Mouse (Mus musculus) cerebellum, adult 2 months (tissue): ENCODE results near the gene E430018J23Rik. TPM values are rescaled to one million over a fixed set of nuclear protein-coding genes. Genes with fewer than 3 reads are reported as not detected.
"Not testable (repeated sequence)": the region's sequence is repeated elsewhere in the genome, so short reads cannot be mapped to it uniquely, and the experiment has no call there.

Experiments used
- DNase-seq, 2 experiments: peaks; one replicate each; pipeline ENCODE4 v3.0.0; 2021
- H3K27ac ChIP-seq: fragments of 200-500 bp; 2 replicates; pipeline ENCODE4 v1.5.1; 2012; ENCODE audit warnings: low read length, control low read depth, inconsistent platforms; ENCODE audit not compliant: insufficient read depth
- H3K27me3 ChIP-seq: fragments of 200-500 bp; 2 replicates; pipeline ENCODE4 v1.6.1; 2012; ENCODE audit warnings: inconsistent platforms, mild to moderate bottlenecking, low read length, moderate library complexity; ENCODE audit not compliant: control insufficient read depth, insufficient read depth
- H3K4me1 ChIP-seq: fragments of 200-500 bp; 2 replicates; pipeline ENCODE4 v1.6.1; 2011; ENCODE audit warnings: low read length; ENCODE audit not compliant: control insufficient read depth, insufficient read depth
- H3K4me3 ChIP-seq: fragments of 200-500 bp; replicated peaks from 2 replicates; pipeline ENCODE3; 2011; ENCODE audit warnings: mild to moderate bottlenecking, low read depth, low read length, control low read depth; ENCODE audit not compliant: insufficient read depth
- CTCF ChIP-seq: fragments of 200-500 bp; IDR thresholded peaks from 2 replicates; pipeline ENCODE4 v1.5.1; 2011; ENCODE audit warnings: low read depth, mild to moderate bottlenecking, control low read depth, low read length, moderate library complexity, borderline replicate concordance; ENCODE audit not compliant: insufficient read depth
- POLR2A ChIP-seq: fragments of 200-500 bp; IDR thresholded peaks from 2 replicates; pipeline ENCODE4 v1.6.1; 2011; ENCODE audit warnings: low read length, control low read depth, borderline replicate concordance; ENCODE audit not compliant: insufficient read depth
- WGBS: fragments of 180-500 bp; shearing (Covaris S2); methylation state at CpG from one replicate; pipeline ENCODE4 v1.1.7; 2018; 5-methylcytosine and 5-hydroxymethylcytosine counted together
- polyA plus RNA-seq: library from polyadenylated mRNA; depleted of rRNA; stranded (reverse); fragments of >200 nt; gene quantifications from 2 replicates; pipeline ENCODE4 v1.2.3, GENCODE M21; 2012

E430018J23Rik gene
- polyA plus RNA-seq, 1 experiment, result 4.8 TPM

DNA sequence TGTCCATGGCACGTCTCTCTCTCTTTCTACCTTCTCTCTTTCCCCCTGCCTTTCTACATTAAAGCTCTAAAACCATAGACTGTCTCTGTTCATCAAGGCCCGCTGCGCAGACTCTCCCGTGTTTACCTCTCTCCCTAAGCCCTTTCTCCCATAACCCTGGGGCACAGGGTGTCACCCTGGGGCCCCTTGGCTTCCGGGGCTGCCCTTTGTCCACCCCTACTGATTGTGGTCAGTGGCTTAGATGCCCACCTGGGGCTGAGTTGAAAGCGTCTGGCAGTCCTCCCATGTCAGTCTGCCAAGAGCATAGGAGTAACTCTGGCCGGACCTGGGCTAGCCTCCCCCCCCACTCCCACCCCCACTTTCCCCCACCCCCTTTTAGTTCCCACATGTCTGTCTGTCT lies 3.1 kb downstream of the E430018J23Rik start:
- Histone ChIP-seq H3K27me3 (no peaks in the 10 kb centered on the region), H3K4me3 (no peak overlapping the region), H3K4me1 (peaks cover 10% of the 10 kb centered on the region), H3K27ac (no peak overlapping the region)
- TF ChIP-seq CTCF (no peak), POLR2A (no peak)
- no peak for DNase-seq
- WGBS, result 58% methylated on average over 7 of the region's 7 CpGs

DNA sequence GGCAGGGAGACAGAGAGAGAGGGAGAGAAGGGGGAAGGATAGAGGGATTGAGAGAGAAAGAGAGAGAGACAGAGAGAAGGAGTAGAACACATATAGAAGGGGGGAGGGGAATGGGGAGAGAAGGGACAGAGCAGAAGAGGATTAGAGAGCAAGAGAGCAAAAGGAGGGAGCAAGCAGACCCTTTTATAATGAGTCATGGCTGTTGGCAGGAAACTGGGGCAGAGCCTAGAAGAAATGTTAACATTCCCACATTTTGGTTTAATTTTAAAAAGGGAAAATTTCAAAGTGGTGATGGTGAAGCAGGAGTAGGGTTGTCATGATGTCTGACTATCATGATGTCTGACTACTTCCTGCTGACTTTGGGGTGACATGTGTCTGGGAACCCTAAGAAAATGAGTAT lies 5.2 kb downstream of the E430018J23Rik start:
- not testable (repeated sequence) for H3K4me3 ChIP-seq, H3K27me3 ChIP-seq, DNase-seq, H3K27ac ChIP-seq, H3K4me1 ChIP-seq

- TF ChIP-seq CTCF (no peak), POLR2A (peak; percentile 75; the same call in 1 of the 2 replicates)
- Histone ChIP-seq H3K4me1 (peaks cover 2% of the 10 kb centered on the region; the same call in 1 of the 2 replicates), H3K27ac (no peak within 1 kb of the TSS), H3K4me3 (peak within 1 kb of the TSS; percentile 74), H3K27me3 (no peaks in the 10 kb centered on the region)
- 3% methylated on average over 38 of the region's 38 CpGs for WGBS
- DNase-seq, result peak; percentile 90 to 93
These were observed 6.6 kb downstream of the E430018J23Rik start, which contains the start of gene 9130019O22Rik for GRCm38 (mm10) chr7:127386641-127387392. Gene 9130019O22Rik (minus strand): TSS chr7:127387166.

GRCm38 (mm10) chr7:127385560-127385959 lies 7.9 kb downstream of the E430018J23Rik start:
- not testable (repeated sequence) for H3K4me3 ChIP-seq, H3K27ac ChIP-seq, H3K27me3 ChIP-seq, H3K4me1 ChIP-seq
- DNase-seq, result peak in 1 of 2 experiments; percentile 31
- 85% methylated on average over 4 of the region's 4 CpGs for WGBS

GRCm38 (mm10) chr7:127378310-127378921 lies 15.0 kb downstream of the E430018J23Rik start:
- H3K27ac ChIP-seq, result no peak overlapping the region
- no peaks in the 10 kb centered on the region for H3K27me3 ChIP-seq
- DNase-seq, result no peak
- no peak for TF ChIP-seq CTCF
- no peak for TF ChIP-seq POLR2A
- no peak overlapping the region for H3K4me3 ChIP-seq
- 76% methylated on average over 6 of the region's 6 CpGs for WGBS
- no peaks in the 10 kb centered on the region for H3K4me1 ChIP-seq

DNA sequence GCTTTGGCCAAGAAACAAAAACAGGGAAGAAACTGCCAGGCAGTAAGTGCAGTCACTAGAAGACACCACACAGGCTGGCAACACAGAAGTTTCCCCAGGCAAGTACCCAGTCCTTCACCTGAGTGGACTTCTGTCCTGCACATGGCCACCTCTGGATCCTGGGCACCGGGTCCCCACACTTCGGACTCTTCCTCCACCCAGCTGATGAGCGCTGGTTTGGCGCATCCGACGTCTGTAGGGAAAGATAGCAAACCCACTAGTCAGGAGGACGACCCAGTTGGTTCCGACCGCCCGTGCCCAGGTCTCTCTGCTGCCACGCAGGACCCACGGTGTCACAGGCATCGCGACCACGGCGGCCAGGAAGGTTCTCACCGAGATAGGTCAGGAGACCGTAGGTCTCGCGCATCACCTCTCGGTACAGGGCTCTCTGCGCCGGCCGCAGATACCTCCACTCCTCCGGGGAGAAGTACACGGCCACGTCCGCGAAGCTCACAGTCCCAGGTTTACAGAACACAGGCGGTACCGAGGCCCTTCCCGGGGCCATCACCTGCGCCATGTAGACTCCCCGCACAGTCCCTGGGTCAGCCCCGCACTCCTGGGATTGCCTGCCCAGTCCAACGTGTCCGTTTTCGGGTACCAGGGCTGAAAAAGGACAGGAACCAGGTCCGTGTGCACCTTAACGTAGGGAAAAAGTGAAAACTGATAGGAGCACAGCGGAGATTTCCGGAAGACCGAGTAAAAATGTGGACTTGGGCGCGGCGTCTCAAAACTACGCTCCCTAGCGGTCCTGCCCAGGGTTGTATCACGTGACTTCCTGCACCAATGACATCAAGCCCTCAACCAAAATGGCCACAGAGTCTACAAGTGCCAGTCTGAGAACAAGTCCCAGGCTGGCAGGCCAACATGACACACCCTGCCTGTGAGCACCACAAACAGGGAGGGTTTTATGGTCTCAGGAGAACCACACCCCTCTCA lies 17.9 kb downstream of the E430018J23Rik start, which contains the start of gene Zfp747:
TSS of gene Zfp747 (minus strand) at position 780 of the 975 bp plus-strand sequence.
- H3K4me3 ChIP-seq, result peak within 1 kb of the TSS; percentile 98
- not testable (repeated sequence) for H3K27me3 ChIP-seq, H3K4me1 ChIP-seq
- peak; percentile 86; the same call in 1 of the 2 replicates for TF ChIP-seq POLR2A
- TF ChIP-seq CTCF, result peak; percentile 68; the same call in 1 of the 2 replicates
- 1% methylated on average over 49 of the region's 49 CpGs for WGBS
- H3K27ac ChIP-seq, result peak within 1 kb of the TSS; percentile 52
- DNase-seq, result peak; percentile 94 to 95

DNA sequence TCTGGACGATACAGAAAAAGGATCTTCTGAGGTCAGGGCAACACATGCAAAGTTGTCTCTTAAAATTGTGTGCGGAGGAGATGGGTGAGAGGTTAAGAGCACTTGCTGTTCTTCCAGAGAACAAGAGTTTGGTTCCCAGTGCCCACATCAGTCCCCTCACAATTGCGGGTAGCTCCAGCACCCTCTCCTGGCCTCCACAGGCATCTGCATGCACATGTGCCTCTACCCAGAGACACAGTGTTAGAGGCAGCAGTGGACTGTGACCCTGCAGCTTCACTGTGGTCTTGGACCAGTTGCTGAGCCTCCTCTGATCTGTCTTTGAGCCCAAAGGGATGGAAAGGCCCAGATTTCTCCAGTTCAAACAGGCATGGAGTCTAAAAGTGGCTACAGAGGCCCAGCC lies 21.6 kb downstream of the E430018J23Rik start:
- DNase-seq, result not testable (repeated sequence)
- WGBS, result 83% methylated on average over 3 of the region's 3 CpGs

More for the DNA sequence above, 21.6 kb downstream of the E430018J23Rik start:
- H3K27me3 ChIP-seq, H3K4me3 ChIP-seq, H3K27ac ChIP-seq, H3K4me1 ChIP-seq: not testable (repeated sequence)
- TF ChIP-seq CTCF, result peak; percentile 17; the same call in 1 of the 2 replicates
